Mouse (Mus musculus) spleen, embryonic (tissue): ENCODE results near the gene Hs3st3a1.

ENCODE experiments used
- CTCF ChIA-PET: fragments of 350-600 bp; sonication (Branson Sonifier 250); formaldehyde crosslinking; loops from one replicate; lab custom pipeline; 2022; lab: Charles Lee

Gene Hs3st3a1

DNA sequence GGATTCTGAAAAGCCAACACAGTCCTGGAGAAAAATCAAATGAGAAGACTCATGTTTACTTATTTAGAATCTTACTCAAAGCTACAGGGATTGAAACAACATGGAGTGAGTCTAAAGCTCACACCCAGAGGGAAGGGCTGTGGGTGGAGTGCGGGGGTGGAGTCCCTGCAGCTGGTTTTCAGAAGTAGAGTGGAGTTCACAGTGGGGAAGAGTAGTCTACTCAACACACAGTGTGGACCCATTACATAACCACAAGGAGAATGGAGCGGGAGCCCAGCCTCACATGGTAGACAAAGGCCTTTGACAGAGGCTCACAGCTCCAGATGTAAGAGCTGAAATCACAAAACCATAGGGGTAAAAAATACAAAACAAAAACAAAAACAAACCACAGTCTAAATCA lies 123.2 kb downstream of the Hs3st3a1 start:
- CTCF ChIA-PET: no interaction called here

DNA sequence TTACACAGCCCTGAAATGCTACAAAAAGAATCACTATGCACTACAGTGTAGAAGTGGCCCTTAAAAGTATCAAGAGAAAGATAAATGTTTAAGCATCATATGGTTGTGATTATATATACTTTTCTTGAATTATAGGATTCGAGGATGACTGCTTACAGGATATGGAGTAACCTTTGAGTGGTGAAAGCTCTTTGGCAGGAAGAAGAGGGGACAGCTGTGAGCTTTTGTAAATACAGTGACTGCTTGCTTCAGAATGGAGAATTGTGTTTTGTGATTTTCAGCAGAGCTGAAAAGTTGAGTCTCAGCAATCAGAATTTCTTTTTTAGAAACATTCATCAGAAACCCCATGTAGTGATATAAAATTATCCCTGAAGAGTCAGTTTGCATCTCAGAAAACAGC lies 124.3 kb downstream of the Hs3st3a1 start:
- CTCF ChIA-PET: no interaction called here

DNA sequence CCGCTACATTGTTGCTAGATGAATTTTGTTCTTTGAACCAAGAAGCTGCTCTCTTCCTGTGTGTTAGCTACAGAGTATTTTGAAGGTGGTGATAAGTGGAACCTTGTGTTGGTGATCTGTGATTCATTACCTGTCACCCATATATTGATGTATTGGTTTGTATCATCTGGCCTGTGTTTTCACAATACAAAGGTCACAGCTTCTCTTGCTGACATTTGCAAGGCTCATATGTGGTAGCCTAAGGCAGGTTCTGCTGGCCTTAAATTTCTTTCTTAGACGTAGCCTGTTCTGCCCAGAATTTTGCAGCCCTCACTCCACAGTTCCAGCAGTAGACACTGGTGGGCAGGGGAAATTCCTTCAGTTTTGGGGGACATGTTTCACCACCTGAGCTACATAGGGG lies 125.3 kb downstream of the Hs3st3a1 start:
- CTCF ChIA-PET: no interaction called here

DNA sequence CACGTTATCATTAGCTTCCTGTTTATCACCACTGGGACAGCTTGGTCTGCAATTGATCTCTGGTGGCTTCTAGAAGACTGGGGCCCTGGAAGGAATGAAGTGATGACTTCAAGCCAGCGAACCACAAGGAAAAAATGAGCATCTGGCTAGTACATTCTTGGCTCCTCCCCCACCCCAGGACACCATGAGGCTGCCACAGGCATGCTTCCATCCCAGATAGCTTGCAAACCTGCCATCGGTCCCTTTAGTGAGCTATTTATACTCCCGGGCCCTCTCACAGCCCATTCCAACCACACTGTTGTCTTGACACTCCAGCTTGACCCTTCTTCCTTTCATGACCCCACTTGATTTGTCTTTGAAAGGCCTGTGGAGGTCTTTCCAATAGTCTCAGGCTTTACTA lies 127.6 kb downstream of the Hs3st3a1 start:
- CTCF ChIA-PET: interaction anchor here (0.6 kb wide), 1 partner anchor 53 kb away, joined by 3 read pairs; no protein-coding TSS in a partner anchor
